16 mouse cellular contexts compared by ENCODE assay signal in genomic region chr9:65568787-65569186, GRCm38 (mm10). TPM values are rescaled to one million over a fixed set of nuclear protein-coding genes. Genes with fewer than 3 reads are reported as not detected.
DNase-seq lines count a peak whose midpoint lies in the region; ATAC-seq and TF ChIP-seq lines count a peak whose summit lies in the region.
"Had no signal": no experiment of that assay in that cellular context is flagged by ENCODE, and none has a peak within 500 bp of the region (broad histone marks: within the 10 kb centered on the region; RNA-seq: fewer than 3 reads in every experiment).

No protein-coding gene starts in this region.

- no peak for TF ChIP-seq CTCF in lung, embryonic 14.5 days (IDR thresholded peaks at IDR 0.05; ENCODE audit: low read depth)
- TF ChIP-seq CTCF in stomach, postnatal 0 days (IDR thresholded peaks at IDR 0.05; ENCODE audit: low read depth): no peak

- no peak for TF ChIP-seq EP300 in stomach, postnatal 0 days (optimal IDR thresholded peaks at IDR 0.05)

- no peak for DNase-seq in embryonic facial prominence, embryonic 10.5 days (ENCODE audit: low spot score)
- DNase-seq in lung, embryonic 14.5 days: no peak
- DNase-seq in lung, postnatal 10 days: no peak
- DNase-seq in lung, postnatal 25 days (ENCODE audit: low spot score): peak; percentile 32
- DNase-seq in stomach, postnatal 0 days (ENCODE audit: low spot score): no peak
- no peak for DNase-seq in cerebellum, postnatal 14 days
- DNase-seq: cerebellum, adult 9-11 months; kidney, postnatal 10 days had no signal

- H3K4me1 ChIP-seq in embryonic facial prominence, embryonic 13.5 days: peaks cover 10% of the 10 kb centered on the region
- no peaks in the 10 kb centered on the region for H3K4me1 ChIP-seq in embryonic facial prominence, embryonic 10.5 days
- H3K4me1 ChIP-seq in lung, embryonic 14.5 days (ENCODE audit: insufficient read depth): peaks cover 7% of the 10 kb centered on the region; the same call in 1 of the 2 replicates
- H3K4me1 ChIP-seq in stomach, postnatal 0 days (replicated peaks; ENCODE audit: control insufficient read depth, insufficient read depth): no peaks in the 10 kb centered on the region

- no peaks in the 10 kb centered on the region for H3K9me3 ChIP-seq in embryonic facial prominence, embryonic 13.5 days
- no peaks in the 10 kb centered on the region for H3K9me3 ChIP-seq in embryonic facial prominence, embryonic 10.5 days
- no peaks in the 10 kb centered on the region for H3K9me3 ChIP-seq in lung, embryonic 14.5 days (ENCODE audit: low read depth, low read length)
- H3K9me3 ChIP-seq in stomach, postnatal 0 days (ENCODE audit: control insufficient read depth, low read length): no peaks in the 10 kb centered on the region
- H3K9me3 ChIP-seq: G1E had no signal

- H3K9ac ChIP-seq in embryonic facial prominence, embryonic 13.5 days: no peak overlapping the region
- H3K9ac ChIP-seq in lung, embryonic 14.5 days: no peak overlapping the region
- no peak overlapping the region for H3K9ac ChIP-seq in stomach, postnatal 0 days (ENCODE audit: low read length)
- H3K9ac ChIP-seq: liver, embryonic 14.5 days had no signal

- no peak overlapping the region for H3K4me3 ChIP-seq in embryonic facial prominence, embryonic 13.5 days
- H3K4me3 ChIP-seq in embryonic facial prominence, embryonic 10.5 days: no peak overlapping the region
- H3K4me3 ChIP-seq in lung, embryonic 14.5 days (ENCODE audit: low read depth, low read length): no peak overlapping the region
- H3K4me3 ChIP-seq in stomach, postnatal 0 days (ENCODE audit: low read depth, low read length): no peak overlapping the region
- H3K4me3 ChIP-seq: erythroblast, embryonic 14.5 days; myocyte had no signal

- no peak for ATAC-seq in embryonic facial prominence, embryonic 13.5 days (ENCODE audit: insufficient number of reproducible peaks, insufficient read depth, low FRiP score, low TSS enrichment, low read depth)
- no peak for ATAC-seq in lung, embryonic 14.5 days (ENCODE audit: insufficient read depth)
- no peak for ATAC-seq in stomach, postnatal 0 days (ENCODE audit: low FRiP score, low TSS enrichment)
- ATAC-seq in megakaryocyte-erythroid progenitor cell, adult 5-6 weeks (replicated peaks; ENCODE audit: low FRiP score, low TSS enrichment, poor library complexity, severe bottlenecking): no peak
- ATAC-seq: hindbrain, embryonic 16.5 days had no signal

- WGBS in embryonic facial prominence, embryonic 13.5 days: 87% methylated on average over 6 of the region's 6 CpGs
- WGBS in embryonic facial prominence, embryonic 10.5 days: 88% methylated on average over 6 of the region's 6 CpGs
- 81% methylated on average over 6 of the region's 6 CpGs for WGBS in lung, embryonic 14.5 days
- WGBS in stomach, postnatal 0 days: 77% methylated on average over 6 of the region's 6 CpGs

- H3K27ac ChIP-seq in embryonic facial prominence, embryonic 13.5 days: peak overlapping the region; percentile 58
- no peak overlapping the region for H3K27ac ChIP-seq in embryonic facial prominence, embryonic 10.5 days (replicated peaks)
- H3K27ac ChIP-seq in lung, embryonic 14.5 days (ENCODE audit: low read depth): peak overlapping the region; percentile 85
- H3K27ac ChIP-seq in stomach, postnatal 0 days (replicated peaks): peak overlapping the region; percentile 81

- no peaks in the 10 kb centered on the region for H3K27me3 ChIP-seq in embryonic facial prominence, embryonic 13.5 days
- no peaks in the 10 kb centered on the region for H3K27me3 ChIP-seq in embryonic facial prominence, embryonic 10.5 days (replicated peaks; ENCODE audit: low read depth, poor library complexity, severe bottlenecking)
- no peaks in the 10 kb centered on the region for H3K27me3 ChIP-seq in lung, embryonic 14.5 days (ENCODE audit: insufficient read depth, low read length)
- H3K27me3 ChIP-seq in stomach, postnatal 0 days (ENCODE audit: control insufficient read depth, insufficient read depth, low read length): no peaks in the 10 kb centered on the region

- peaks cover 52% of the 10 kb centered on the region for H3K36me3 ChIP-seq in embryonic facial prominence, embryonic 13.5 days
- H3K36me3 ChIP-seq in embryonic facial prominence, embryonic 10.5 days (replicated peaks): peaks cover 85% of the 10 kb centered on the region
- H3K36me3 ChIP-seq in lung, embryonic 14.5 days (ENCODE audit: insufficient read depth): peaks cover 34% of the 10 kb centered on the region
- peaks cover 13% of the 10 kb centered on the region; the same call in 1 of the 2 replicates for H3K36me3 ChIP-seq in stomach, postnatal 0 days (ENCODE audit: control insufficient read depth, insufficient read depth, low read length)

- H3K4me2 ChIP-seq in embryonic facial prominence, embryonic 13.5 days: no peak overlapping the region
- H3K4me2 ChIP-seq in lung, embryonic 14.5 days: no peak overlapping the region
- no peak overlapping the region for H3K4me2 ChIP-seq in stomach, postnatal 0 days (replicated peaks; ENCODE audit: low read depth)

RNA-seq across cellular contexts. Expression of gene Plekho2, which starts 11.1 kb away (rescaled TPM):
- 12.6 TPM in 2 replicates for polyA plus RNA-seq in embryonic facial prominence, embryonic 13.5 days (2015; fragmentation: Nextera tagmentation; extraction: Ambion mirVana)
- polyA plus RNA-seq in embryonic facial prominence, embryonic 10.5 days (2016; fragmentation: Nextera tagmentation; extraction: Ambion mirVana): 14.3 and 15.2 TPM in 2 replicates
- polyA plus RNA-seq in lung, embryonic 14.5 days (2014; fragmentation: Nextera tagmentation; extraction: Ambion mirVana): 20.9 and 21.8 TPM in 2 replicates
- 9.6 and 10.6 TPM in 2 replicates for polyA plus RNA-seq in stomach, postnatal 0 days (2015; fragmentation: Nextera tagmentation; extraction: Ambion mirVana)
- 29.1 and 29.3 TPM in 2 replicates for total RNA-seq in megakaryocyte-erythroid progenitor cell, adult 5-6 weeks (2014; fragmentation: Nextera tagmentation)
- 14.2 and 16.8 TPM in 2 replicates for total RNA-seq in megakaryocyte-erythroid progenitor cell, adult 5-6 weeks (2017)

RNA-seq across cellular contexts. Expression of gene Pif1, which starts 18.2 kb away (rescaled TPM):
- 15.4 and 18.4 TPM in 2 replicates for polyA plus RNA-seq in embryonic facial prominence, embryonic 13.5 days (2015; fragmentation: Nextera tagmentation; extraction: Ambion mirVana)
- 27.7 and 28.0 TPM in 2 replicates for polyA plus RNA-seq in embryonic facial prominence, embryonic 10.5 days (2016; fragmentation: Nextera tagmentation; extraction: Ambion mirVana)
- polyA plus RNA-seq in lung, embryonic 14.5 days (2014; fragmentation: Nextera tagmentation; extraction: Ambion mirVana): 16.1 and 18.4 TPM in 2 replicates
- polyA plus RNA-seq in stomach, postnatal 0 days (2015; fragmentation: Nextera tagmentation; extraction: Ambion mirVana): 2.1 and 2.4 TPM in 2 replicates
- total RNA-seq in megakaryocyte-erythroid progenitor cell, adult 5-6 weeks (2014; fragmentation: Nextera tagmentation): 5.0 and 14.3 TPM in 2 replicates
- total RNA-seq in megakaryocyte-erythroid progenitor cell, adult 5-6 weeks (2017): 6.5 and 6.6 TPM in 2 replicates
- total RNA-seq: heart, adult 8-10 months had no signal

RNA-seq across cellular contexts. Expression of gene Ankdd1a, which starts 48.8 kb away (rescaled TPM):
- polyA plus RNA-seq in embryonic facial prominence, embryonic 13.5 days (2015; fragmentation: Nextera tagmentation; extraction: Ambion mirVana): not detected in 2 replicates
- polyA plus RNA-seq in embryonic facial prominence, embryonic 10.5 days (2016; fragmentation: Nextera tagmentation; extraction: Ambion mirVana): not detected in 2 replicates
- polyA plus RNA-seq in lung, embryonic 14.5 days (2014; fragmentation: Nextera tagmentation; extraction: Ambion mirVana): 0.12 TPM in 1 of 2 replicates, not detected in the other
- 0.18 and 0.35 TPM in 2 replicates for polyA plus RNA-seq in stomach, postnatal 0 days (2015; fragmentation: Nextera tagmentation; extraction: Ambion mirVana)
- not detected in 2 replicates for total RNA-seq in megakaryocyte-erythroid progenitor cell, adult 5-6 weeks (2014; fragmentation: Nextera tagmentation)
- not detected in 2 replicates for total RNA-seq in megakaryocyte-erythroid progenitor cell, adult 5-6 weeks (2017)
- total RNA-seq: heart, adult 8-10 months had no signal
- polyA plus RNA-seq: erythroblast, embryonic 14.5 days; G1E had no signal
